Mouse (Mus musculus) hindlimb bud, embryonic 11.5 days (tissue): ENCODE measurements around the gene Accsl.

ENCODE experiments used
- DNase-seq: peaks from one replicate; pipeline ENCODE4 v3.0.0-alpha.2; 2012; ENCODE audit warnings: low read depth, low spot score; ENCODE audit errors: extremely low spot score

Accsl gene

GRCm38 (mm10) chr2:93811812-93812211 lies 57.1 kb downstream of the Accsl start:
- DNase-seq: no peak

DNA sequence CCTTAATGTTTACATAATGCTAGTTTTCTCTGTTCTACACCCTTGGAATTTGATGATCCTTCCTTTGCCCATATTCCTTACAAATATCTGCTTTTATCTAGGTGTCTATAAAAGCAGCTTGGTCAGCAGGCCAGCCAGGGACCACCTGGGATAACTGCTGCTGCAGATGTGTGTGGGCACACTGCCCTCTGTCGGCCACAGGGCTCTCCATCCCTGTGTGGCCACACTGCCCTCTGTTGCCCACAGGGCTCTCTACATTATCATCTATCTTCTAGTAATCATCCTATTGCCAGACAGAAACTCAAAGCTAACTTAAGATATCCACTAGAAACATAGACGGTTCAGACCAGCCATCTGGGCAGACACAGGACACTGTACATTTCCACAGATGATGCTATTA lies 59.0 kb downstream of the Accsl start:
- DNase-seq: no peak

DNA sequence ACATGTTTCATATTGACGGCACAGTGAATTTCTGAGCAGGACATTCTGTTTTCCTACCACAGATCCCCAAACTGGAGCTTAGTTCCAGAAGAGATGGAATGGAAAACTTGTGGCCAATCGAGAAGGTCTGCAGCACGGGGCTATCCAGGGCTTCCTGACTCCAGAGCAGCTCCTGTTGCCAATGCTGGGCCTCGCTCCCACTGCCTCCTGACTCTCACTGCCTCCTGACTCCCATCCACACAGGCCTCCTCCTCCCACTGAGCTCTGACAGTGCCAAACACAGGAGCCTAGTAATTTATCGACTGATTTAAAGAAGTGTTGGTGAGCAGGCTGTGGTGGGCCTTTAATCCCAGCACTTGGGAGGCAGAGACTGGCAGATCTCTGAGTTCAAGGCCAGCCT lies 60.9 kb downstream of the Accsl start:
- DNase-seq: no peak

DNA sequence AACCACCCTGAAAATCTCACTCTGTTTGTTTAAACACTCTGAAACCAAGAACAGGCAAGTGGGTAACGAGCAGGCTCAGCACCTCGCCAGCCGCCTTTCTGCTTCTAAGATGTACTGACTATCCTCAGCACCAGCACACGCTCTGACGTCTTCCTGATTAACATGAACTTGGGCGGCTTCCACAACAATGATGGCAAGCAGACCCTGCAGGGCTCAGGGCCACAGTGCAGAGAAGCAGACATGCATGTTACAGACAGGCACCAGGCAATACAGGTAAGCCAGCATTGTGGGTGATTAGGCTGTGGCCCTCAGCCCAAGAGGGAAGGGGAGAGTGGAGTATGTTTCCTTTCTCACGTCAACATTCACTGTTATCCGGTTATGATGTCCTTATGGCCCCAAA lies 61.5 kb downstream of the Accsl start:
- no peak for DNase-seq

- DNase-seq: no peak
Observed at GRCm38 (mm10) chr2:93806487-93807201, 62.3 kb downstream of the Accsl start.

DNA sequence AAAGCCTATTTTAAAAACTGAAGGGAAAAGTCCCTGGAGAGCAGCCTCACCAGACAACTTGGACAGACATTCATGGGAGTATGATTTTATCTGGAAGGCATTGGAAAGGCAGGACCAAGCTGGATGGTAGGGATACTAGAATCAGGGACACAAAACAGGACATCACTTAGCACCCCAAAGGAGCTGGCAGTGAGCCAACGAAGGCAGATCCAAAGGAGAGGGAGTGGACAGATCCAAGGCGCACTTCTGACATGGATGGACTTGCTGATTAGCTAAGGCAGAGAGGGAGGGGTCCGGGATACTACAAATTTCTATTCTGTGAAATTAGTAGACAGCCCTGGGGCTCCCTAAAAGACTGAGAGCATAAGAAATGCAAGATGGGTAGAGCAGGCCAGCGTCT lies 63.4 kb downstream of the Accsl start:
- no peak for DNase-seq
